Mouse (Mus musculus) myocyte (in vitro differentiated cells): ENCODE data around the gene Serpinb3b.
"Not testable (repeated sequence)": the region's sequence is repeated elsewhere in the genome, so short reads cannot be mapped to it uniquely, and the experiment has no call there.

ENCODE experiments used
- CEBPB ChIP-seq: IDR thresholded peaks from 2 replicates; pipeline ENCODE4 v1.6.1; 2011; ENCODE audit warnings: mild to moderate bottlenecking, moderate library complexity; ENCODE audit not compliant: poor library complexity, insufficient read depth, severe bottlenecking
- MAX ChIP-seq: IDR thresholded peaks from one replicate; pipeline ENCODE4 v1.6.1; 2011; ENCODE audit warnings: low read depth, mild to moderate bottlenecking, control low read depth
- MYOD1 ChIP-seq, 3 experiments: IDR thresholded peaks; one replicate each; pipeline ENCODE4 v1.6.1; 2011; ENCODE audit warnings: control low read depth in 2 of 3, low read depth in 2 of 3, mild to moderate bottlenecking in 2 of 3, moderate library complexity in 1 of 3; ENCODE audit not compliant: insufficient read length in 2 of 3, control insufficient read depth in 1 of 3
- POLR2A ChIP-seq: IDR thresholded peaks from one replicate; pipeline ENCODE4 v1.6.1; 2011; ENCODE audit warnings: low read depth, mild to moderate bottlenecking, control low read depth, moderate library complexity; ENCODE audit not compliant: insufficient read length
- POLR2AphosphoS2 ChIP-seq: IDR thresholded peaks from one replicate; pipeline ENCODE4 v1.6.1; 2011; ENCODE audit warnings: low read depth, control low read depth; ENCODE audit not compliant: insufficient read length
- TCF12 ChIP-seq: IDR thresholded peaks from one replicate; pipeline ENCODE4 v1.6.1; 2011; ENCODE audit warnings: mild to moderate bottlenecking, control low read depth; ENCODE audit not compliant: poor library complexity, insufficient read depth, severe bottlenecking
- TCF3 ChIP-seq: IDR thresholded peaks from one replicate; pipeline ENCODE4 v1.6.1; 2011; ENCODE audit warnings: low read depth, control low read depth; ENCODE audit not compliant: insufficient read length
- USF1 ChIP-seq: IDR thresholded peaks from one replicate; pipeline ENCODE4 v1.6.1; 2011; ENCODE audit warnings: low read depth, mild to moderate bottlenecking, control low read depth, moderate library complexity

DNA sequence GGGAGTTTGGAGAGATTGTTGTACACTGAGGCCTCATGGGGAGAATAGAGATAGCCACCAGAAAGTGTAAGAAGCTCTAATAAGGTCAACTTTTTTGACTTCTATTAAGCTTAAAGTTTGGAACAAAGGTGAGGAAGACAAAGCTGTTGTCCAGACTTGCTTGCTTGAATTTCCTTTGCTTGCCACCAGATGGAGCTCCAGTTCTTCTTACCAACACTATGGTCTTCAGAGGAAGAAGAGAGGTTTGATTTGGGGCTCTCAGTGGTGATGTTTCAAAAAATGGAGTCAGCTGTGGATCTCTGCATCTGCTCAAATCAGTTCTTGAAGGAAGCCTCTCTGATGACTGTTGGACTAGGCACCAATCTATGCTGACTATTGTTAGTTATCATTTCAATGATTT lies 150.7 kb downstream of the Serpinb3b start:
- TF ChIP-seq POLR2A; MAX; TCF3; POLR2AphosphoS2; CEBPB; TCF12; MYOD1 (IDR thresholded peaks at IDR 0.05; ENCODE audit: control insufficient read depth in 1 of 3, insufficient read length in 2 of 3, low read depth in 2 of 3); USF1: not testable (repeated sequence)
